Mouse (Mus musculus) layer of hippocampus, adult 18-20 months (tissue): ENCODE measurements around the gene Pfkl. TPM values are rescaled to one million over a fixed set of nuclear protein-coding genes. Genes with fewer than 3 reads are reported as not detected.
"Not testable (repeated sequence)": the region's sequence is repeated elsewhere in the genome, so short reads cannot be mapped to it uniquely, and the experiment has no call there.

Experiments used
- DNase-seq, 2 experiments: peaks; one replicate each; pipeline ENCODE4 v3.0.0; 2022; ENCODE audit warnings: low spot score in 2 of 2
- long read RNA-seq: library from polyadenylated mRNA; stranded (forward); transcript quantifications from one replicate; pipeline ENCODE4 v2.0.0, GENCODE M21; 2021
- total RNA-seq, 2 experiments: library from RNA; stranded (reverse); gene quantifications; 2 replicates each; pipeline ENCODE4 v1.2.3; 2021

Pfkl gene
- total RNA-seq = 100 to 1,000 TPM; 217 to 223 TPM
- long read RNA-seq, transcript Pfkl-201 (22 exons, 3,730 nt) = major isoform, 673 of 739 reads
- long read RNA-seq, partial matches to known transcripts = 31 of 739 reads
- long read RNA-seq, other reads (novel, unspliced or antisense) = 34 of 739 reads

DNA sequence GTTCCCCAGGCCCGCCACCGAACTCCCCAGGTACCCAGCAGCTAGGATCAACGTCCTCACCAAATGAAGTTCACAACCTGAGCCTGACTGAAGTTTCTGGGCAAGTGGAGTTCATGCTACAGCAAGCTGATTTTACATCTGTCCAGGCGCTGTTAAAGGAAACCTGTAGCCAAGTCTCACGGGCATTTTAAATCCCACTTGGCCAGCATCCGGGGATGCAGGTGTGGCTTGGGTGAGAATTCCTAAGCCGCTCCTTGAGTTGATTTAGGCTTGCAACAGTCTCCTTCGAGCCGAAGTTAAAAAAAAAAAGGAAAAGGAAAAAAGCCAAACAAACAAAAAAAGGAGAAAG is at the start of gene Pfkl:
Gene Pfkl (minus strand): TSS at position 139 of the 349 bp plus-strand sequence.
- DNase-seq = no peak

- no peak for DNase-seq
Observed at GRCm38 (mm10) chr10:78057056-78057455, 47.2 kb upstream of the Pfkl start.

DNA sequence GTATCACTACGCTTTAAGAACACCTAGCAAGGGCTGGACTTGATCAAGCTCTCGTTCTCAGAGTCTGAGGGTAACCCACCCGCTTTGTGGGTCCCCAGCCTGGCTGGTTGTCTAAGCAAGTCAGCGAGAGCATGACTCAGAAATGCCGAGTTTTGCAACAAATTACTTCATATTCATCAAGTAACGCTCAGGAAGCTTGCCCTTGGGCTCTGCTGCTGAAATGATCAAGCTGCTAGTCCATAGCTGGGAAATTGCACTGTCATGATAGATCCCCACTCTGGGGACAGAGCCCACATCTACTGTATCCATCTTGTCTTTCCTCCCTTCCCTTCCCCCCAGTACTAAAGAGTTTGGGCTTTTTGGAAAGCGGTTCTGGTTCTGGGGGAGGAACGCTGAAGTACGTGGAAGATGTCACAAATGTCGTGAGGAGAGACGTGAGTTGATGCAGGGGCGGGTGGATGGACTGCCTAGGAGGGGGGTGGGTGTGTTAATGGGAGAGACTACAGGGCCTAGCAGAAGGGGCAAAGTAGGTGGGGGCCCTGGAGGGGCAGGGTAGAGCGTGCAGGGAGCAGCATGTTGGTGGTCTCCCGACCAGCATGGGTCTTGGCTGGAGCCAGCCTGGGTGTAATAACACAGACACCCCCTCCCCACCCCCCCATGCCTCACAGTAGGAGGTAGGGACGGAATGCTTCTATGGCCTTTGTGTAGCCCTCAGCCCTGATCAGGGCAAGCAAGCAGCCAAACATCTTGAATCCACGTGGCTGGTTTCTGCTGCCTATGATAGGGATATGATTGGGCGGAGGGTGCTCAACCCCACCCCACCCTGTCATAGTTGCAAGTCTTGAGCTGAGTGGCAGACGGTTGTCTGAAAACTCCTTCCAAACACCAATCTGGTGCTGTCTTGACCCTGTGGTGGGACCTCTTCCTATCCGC is 45.0 kb upstream of the Pfkl start:
- DNase-seq = no peak

DNA sequence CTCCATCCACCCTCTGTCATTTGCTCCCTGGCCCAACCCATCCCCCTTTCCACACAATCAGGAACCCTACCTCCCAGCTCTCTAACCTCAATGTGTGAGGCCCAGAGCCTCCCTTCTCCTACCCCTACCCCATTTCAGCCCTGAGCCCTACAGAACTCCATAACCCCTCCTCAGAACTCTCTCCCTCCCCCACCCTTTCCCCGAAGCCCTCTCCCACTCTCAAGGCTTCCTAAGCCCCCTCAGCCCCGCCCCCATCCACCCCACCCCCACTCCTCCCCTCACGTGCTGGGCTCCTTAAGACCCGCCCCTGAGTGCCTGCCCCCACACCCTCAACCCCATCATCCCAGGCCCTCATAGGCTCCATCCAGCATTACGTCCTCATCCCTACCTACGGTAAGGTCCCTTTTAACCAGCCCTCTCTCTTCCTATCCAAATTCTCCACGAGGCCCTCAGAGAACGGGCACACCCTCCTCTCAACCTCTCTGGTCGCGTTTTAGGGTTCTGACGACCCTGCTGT is 39.7 kb upstream of the Pfkl start:
- DNase-seq = no peak

DNA sequence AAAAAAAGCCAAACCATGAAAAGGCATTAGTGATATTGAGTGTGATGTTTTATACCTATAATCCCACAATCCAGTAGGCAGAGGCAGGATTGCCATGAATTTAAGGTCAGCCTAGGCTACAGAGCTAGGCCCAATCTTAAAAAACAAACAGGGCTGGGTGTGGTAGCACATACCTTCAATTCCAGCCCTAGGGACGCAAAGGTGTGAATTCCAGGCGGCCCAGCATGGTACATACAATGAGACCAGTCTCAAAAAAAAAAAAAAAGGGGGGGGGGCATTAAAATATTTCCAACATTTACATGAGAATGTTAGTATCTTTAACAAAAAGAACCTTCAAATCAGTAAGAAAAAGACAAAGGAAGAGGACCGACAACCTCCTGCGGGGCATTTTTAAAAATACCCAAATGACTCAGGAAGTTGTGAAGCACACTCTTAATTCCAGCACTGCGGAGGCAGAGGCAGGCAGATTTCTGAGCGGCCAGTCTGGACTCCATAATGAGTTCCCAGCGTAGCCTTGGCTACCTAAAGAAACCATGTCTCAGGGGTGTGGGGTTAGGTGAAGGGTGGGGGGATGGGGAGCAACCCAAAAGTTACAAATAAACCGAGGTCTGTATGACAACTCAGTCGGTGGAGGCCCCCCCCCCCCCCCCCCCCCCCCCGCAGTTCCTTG is 38.3 kb upstream of the Pfkl start:
- DNase-seq = no peak

DNA sequence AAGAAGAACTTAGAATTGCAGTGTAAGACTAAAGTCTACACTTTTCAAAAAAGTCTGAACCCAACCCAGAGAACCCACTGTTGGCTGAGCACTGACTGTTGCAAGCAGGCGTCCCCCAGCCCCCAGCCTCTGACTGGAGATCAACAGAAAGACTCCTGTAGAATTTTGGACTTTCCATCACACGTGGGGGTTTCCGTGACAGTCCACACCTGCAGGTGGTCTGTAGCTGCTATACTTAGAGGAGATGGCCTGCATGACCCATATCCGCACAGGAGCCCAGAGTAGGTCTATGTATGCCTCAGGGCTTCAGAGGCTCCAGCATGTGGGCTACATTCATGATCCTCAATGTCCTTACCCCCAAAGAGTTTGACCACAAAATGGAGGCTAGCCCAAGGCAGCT is 36.5 kb upstream of the Pfkl start:
- DNase-seq = no peak

GRCm38 (mm10) chr10:78044531-78044930 is 34.6 kb upstream of the Pfkl start:
- DNase-seq = no peak

DNA sequence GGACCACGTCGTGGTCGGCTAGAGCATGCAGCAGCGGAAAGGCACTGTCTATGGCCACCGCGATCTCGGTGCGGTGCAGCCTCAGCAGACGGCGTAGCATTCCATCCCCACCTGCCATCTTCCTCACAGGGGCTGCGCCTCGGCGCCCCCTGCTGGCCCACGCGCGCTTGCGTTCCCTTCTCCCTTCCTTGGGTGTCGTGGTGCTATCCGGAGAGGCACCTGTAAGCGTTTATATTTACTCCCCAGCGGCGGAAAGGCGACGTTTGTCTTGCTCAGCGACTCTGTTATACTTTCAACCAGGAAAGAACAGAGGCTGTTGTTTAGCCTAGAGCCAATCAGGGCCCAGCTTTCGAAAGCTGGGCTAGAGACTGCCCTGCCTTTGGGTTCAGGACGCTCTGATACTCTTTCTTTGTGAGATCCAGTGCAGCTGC is 33.5 kb upstream of the Pfkl start, which contains the start of gene Aire:
Gene Aire (minus strand): TSS at position 205 of the 431 bp plus-strand sequence.
- DNase-seq = peak in 1 of 2 experiments; percentile 63

GRCm38 (mm10) chr10:78042697-78043405 is 33.0 kb upstream of the Pfkl start:
- peak; percentile 39 to 77 for DNase-seq

DNA sequence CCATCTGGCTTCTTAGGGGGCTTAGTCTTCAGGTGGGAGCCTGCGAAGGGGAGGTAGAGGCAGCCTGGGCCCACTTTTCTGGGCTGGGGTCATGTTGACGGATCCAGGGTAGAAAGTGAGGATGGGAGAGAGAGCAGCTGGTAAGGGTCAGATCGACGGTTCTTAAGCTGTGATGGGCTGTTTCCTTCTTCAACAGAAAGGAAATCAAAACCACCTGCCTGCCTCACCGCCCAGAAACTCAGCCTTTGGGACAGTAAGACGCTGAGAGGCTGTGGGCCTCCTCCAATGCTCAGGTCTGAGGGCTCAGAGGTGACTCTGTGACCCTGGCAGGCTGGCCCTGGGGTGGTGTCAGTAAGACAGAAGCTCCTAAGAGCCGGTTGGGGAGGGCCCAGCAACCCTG is 32.2 kb upstream of the Pfkl start:
- DNase-seq = no peak

DNA sequence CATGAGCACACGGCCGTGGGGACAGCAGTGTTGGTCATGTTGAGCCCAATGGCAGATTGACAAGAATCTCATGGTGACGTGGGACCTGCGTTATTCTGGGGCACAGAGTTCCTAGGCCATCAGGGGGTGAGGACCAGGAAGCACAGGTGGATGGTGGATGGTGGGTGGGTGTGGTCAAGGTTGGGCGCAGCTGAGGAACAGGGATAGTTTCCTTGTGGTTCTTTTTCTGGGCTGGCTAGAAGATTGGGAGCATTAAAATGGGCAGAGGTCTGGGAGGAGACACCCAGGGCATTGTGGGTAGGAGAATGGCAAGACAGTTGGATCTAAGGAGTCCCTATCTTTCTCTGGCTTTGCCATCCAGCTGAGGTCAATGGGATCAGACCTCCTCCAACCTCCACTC is 31.8 kb upstream of the Pfkl start, which contains the start of gene Dnmt3l:
Gene Dnmt3l (plus strand): TSS at position 301 of the 400 bp plus-strand sequence.
- no peak for DNase-seq

DNA sequence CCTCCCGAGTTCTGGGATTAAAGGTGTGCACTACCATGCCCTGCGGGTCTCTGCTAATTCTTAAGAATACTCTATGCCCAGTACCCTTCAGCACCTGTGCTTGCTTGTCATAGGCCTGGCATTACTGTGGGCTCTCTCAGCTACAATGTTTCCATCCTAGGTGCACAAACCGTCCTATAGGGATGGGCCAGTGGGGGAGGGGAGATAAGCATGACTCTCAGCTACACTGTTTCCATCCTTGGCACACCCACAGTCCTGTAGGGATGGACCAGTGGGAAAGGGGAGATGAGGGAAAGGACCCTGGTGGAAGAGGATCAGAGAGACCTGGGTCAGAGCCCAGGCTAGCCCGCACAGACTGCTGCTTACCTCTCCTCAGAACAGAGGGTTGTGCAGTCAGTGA is 27.3 kb upstream of the Pfkl start:
- no peak for DNase-seq

DNA sequence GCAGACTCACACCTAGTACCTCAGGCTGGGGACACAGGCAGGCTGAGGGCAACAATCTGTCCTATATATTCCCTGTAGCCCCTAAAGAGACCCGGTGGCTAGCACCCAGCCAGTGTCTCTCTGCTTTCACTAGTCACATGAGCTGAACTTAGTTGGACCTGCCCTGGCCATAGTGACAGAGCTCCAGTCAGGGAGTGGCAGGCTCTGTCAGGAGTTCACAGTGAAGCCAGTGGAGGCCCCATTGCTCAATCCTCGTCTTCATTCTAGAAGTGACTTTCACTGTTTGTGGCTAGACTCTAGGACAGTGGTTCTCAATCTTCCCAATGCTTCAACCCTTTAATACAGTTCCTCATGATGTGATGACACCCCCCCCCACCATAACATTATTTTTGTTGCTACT is 22.1 kb upstream of the Pfkl start:
- no peak for DNase-seq

DNA sequence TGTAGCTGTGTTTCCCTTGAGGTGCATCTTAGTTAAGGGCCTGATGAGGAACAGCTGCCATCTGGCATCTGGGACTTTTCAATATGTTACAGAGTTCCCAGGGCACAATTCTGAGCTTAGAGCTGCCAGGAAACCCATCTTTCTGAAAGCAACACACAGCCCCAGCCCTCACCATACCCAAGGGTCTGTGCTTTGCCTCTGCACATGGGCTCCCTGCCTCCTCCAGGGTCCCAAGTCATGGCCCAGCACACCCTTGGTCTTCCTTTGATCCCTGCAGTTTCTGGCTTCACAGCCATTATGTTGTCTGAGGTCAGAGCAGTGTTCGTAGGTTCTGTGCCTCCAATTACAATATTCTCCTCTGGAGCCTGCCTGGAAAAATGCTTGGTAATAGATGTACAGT is 19.2 kb upstream of the Pfkl start:
- DNase-seq = no peak

GRCm38 (mm10) chr10:78028129-78028528 is 18.2 kb upstream of the Pfkl start:
- DNase-seq = peak in 1 of 2 experiments; percentile 81

- DNase-seq = not testable (repeated sequence)
Observed at GRCm38 (mm10) chr10:78025453-78025852, 15.6 kb upstream of the Pfkl start.

DNA sequence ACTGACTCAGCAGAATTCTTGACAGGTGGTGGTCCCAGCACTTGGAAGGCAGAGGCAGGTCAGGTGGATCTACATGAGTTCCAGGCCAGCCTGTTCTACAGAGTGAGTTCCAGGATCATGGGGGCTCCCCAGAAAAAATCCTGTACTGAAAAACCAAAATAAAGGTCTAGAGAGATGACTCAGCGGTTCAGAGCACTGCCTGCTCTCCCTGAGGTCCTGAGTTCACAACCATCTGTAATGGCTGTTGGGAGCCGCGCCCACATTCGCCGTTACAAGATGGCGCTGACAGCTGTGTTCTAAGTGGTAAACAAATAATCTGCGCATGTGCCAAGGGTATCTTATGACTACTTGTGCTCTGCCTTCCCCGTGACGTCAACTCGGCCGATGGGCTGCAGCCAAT is 10.1 kb upstream of the Pfkl start:
- not testable (repeated sequence) for DNase-seq

DNA sequence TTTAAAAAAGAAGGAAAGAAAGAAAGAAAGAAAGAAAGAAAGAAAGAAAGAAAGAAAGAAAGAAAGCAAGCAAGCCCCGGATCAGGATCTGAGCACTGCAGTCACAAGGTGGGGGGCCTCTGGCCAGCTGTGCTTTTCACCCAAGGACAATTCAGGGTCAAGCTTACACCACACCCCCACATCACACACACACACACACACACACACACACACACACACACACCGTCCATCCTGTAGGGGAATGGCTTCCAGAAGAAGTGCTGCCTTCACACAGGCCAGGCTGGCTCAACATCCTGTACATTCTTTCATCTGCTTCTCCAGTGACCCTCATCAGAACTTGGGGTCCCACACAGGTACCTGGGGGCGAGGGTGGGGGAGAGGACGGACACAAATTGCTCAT is 9.4 kb upstream of the Pfkl start:
- DNase-seq = no peak

DNA sequence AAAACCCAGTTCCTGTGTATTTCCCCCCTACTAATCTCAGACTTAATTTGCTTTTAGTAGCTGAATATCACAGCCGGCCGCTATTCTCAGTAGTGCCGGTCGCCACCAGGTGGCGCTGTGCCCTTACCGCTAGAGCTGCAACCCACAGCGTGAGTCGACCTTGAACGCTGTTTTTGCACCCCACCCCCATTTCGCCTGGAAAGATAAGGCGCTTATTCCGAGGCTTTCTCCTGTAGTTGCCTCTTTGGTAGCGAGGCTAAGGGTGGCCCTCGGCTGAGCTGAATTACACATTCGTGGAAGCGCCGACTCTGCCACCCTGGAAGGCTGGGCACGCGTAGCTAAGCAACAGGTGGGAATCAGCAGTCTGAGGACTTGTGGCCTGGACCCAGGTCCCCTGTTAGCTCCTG is 8.9 kb upstream of the Pfkl start:
- peak in 1 of 2 experiments; percentile 83 for DNase-seq

DNA sequence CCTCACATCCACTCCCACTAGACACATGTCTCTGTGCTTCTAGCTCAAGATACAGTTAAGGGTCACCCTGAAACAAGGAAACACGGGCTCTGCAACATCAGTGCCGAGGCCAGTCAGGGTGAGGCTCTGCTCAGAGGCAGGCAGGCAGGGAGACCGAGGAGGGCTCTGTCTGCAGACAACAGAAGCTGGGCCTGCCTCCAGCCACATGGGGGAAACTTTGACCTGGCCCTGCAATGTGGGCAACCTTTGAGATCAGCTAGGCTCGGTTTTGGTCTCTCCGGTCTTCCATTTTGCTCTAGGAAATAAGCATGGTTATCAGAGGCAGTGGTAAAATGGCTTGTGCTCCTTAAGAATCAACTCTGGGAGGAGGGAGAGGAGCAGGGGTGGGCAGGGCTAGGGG is 6.5 kb upstream of the Pfkl start:
- DNase-seq = no peak

- no peak for DNase-seq
Observed at GRCm38 (mm10) chr10:78015489-78015888, 5.6 kb upstream of the Pfkl start.
